Mouse (Mus musculus): ENCODE measurements at regions not wholly inside any gene's neighbourhood (a gene's known extent, or its start where the extent isn't known, plus 50 kb on each side); places are given as distances from the start of the nearest gene placed in this dataset.

- TF ChIP-seq CTCF (IDR thresholded peaks at IDR 0.05; ENCODE audit: control insufficient read depth, insufficient read depth, insufficient read length) = no peak
- TF ChIP-seq MYOD1 (IDR thresholded peaks at IDR 0.05; ENCODE audit: control insufficient read depth, insufficient read length, low read depth) = no peak
- TF ChIP-seq USF1 (IDR thresholded peaks at IDR 0.05; ENCODE audit: low read depth) = no peak
Measured at GRCm38 (mm10) chr8:25385186-25385585, 561.0 kb upstream of the Adam5 start.

Measured in C2C12 (cell line).